Mouse (Mus musculus): ENCODE measurements at regions not wholly inside any gene's neighbourhood (a gene's known extent, or its start where the extent isn't known, plus 50 kb on each side); places are given as distances from the start of the nearest gene placed in this dataset.

- no peaks in the 10 kb centered on the region for H3K79me2 ChIP-seq (ENCODE audit: control insufficient read depth, insufficient read depth)
- no peak overlapping the region for H3ac ChIP-seq (ENCODE audit: control insufficient read depth, insufficient read length)
- H3K4me2 ChIP-seq (ENCODE audit: low read depth): no peak overlapping the region
- no peaks in the 10 kb centered on the region for H3K36me3 ChIP-seq (ENCODE audit: control insufficient read depth, insufficient read depth)
- TF ChIP-seq CEBPB (IDR thresholded peaks at IDR 0.05; ENCODE audit: insufficient read depth, poor library complexity, severe bottlenecking) (no peak), USF1 (IDR thresholded peaks at IDR 0.05; ENCODE audit: low read depth) (no peak), MAX (IDR thresholded peaks at IDR 0.05; ENCODE audit: low read depth) (no peak), TCF12 (IDR thresholded peaks at IDR 0.05; ENCODE audit: insufficient read depth, poor library complexity, severe bottlenecking) (no peak), TCF3 (IDR thresholded peaks at IDR 0.05; ENCODE audit: insufficient read length, low read depth) (no peak), REST (IDR thresholded peaks at IDR 0.05; ENCODE audit: insufficient read depth, insufficient read length) (no peak), POLR2AphosphoS2 (IDR thresholded peaks at IDR 0.05; ENCODE audit: insufficient read length, low read depth) (no peak), POLR2A (IDR thresholded peaks at IDR 0.05; ENCODE audit: insufficient read length, low read depth) (no peak), MYOG (IDR thresholded peaks at IDR 0.05; ENCODE audit: control insufficient read depth in 1 of 3, insufficient read depth in 1 of 3, insufficient read length in 2 of 3, low read depth in 2 of 3) (no peak), MYOD1 (IDR thresholded peaks at IDR 0.05; ENCODE audit: control insufficient read depth in 1 of 3, insufficient read length in 2 of 3, low read depth in 2 of 3) (no peak), E2F4 (IDR thresholded peaks at IDR 0.05; ENCODE audit: insufficient read depth) (no peak), SRF (IDR thresholded peaks at IDR 0.05; ENCODE audit: control insufficient read depth, insufficient read length, low read depth) (no peak)
- H3K4me3 ChIP-seq: no peak overlapping the region
- H3K27me3 ChIP-seq (ENCODE audit: control insufficient read depth, insufficient read depth, insufficient read length): no peaks in the 10 kb centered on the region
Measured at GRCm38 (mm10) chr14:88013186-88013585, 458.0 kb downstream of the Pcdh20 start.

- H3K79me2 ChIP-seq (ENCODE audit: control insufficient read depth, insufficient read depth): no peaks in the 10 kb centered on the region
- H3ac ChIP-seq (ENCODE audit: control insufficient read depth, insufficient read length): no peak overlapping the region
- H3K4me2 ChIP-seq (ENCODE audit: low read depth): no peak overlapping the region
- TF ChIP-seq USF1 (IDR thresholded peaks at IDR 0.05; ENCODE audit: low read depth): no peak
- TF ChIP-seq MYOG (IDR thresholded peaks at IDR 0.05; ENCODE audit: control insufficient read depth in 1 of 3, insufficient read depth in 1 of 3, insufficient read length in 2 of 3, low read depth in 2 of 3): no peak
- no peak for TF ChIP-seq MYOD1 (IDR thresholded peaks at IDR 0.05; ENCODE audit: control insufficient read depth in 1 of 3, insufficient read length in 2 of 3, low read depth in 2 of 3)
- H3K36me3 ChIP-seq (ENCODE audit: control insufficient read depth, insufficient read depth): no peaks in the 10 kb centered on the region
- H3K27me3 ChIP-seq (ENCODE audit: control insufficient read depth, insufficient read depth, insufficient read length): no peaks in the 10 kb centered on the region
- no peak overlapping the region for H3K4me3 ChIP-seq
Measured at GRCm38 (mm10) chr14:87996561-87996960, 474.6 kb downstream of the Pcdh20 start.
